Comparison of ENCODE assay signal across 25 mouse cellular contexts in the genomic region with DNA sequence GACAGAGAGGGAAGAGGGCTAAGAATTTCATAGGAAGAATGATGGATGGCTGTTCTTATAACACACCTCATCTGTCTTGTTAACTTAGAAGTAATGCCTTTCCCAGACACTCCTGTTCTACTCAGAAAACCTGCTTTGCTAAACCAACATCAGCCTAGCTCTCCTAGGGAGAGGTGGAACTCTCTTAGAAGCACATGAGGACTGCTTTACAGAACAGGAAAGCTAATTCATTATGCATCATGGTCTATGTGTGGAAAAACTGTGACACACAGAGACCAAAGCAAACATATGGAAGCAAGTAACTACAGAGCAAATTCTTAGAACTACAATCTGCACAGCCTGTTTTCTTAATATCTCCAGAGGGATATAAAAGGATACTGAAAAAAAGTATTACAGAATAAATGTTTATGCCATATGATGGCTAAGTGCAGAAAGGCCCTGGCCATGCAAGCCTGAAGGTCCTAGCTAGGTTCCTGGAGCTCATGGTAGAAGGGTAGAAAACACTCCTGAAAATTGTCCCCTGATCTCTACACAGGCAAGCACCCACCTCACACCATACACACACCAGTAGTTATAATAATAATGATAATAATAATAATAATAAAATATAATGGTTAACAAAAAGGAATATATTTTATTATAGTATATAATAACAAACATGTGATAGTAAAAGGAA.
DNase-seq lines count a peak whose midpoint lies in the region; ATAC-seq lines count a peak whose summit lies in the region.
"Had no signal": no experiment of that assay in that cellular context is flagged by ENCODE, and none has a peak within 500 bp of the region (broad histone marks: within the 10 kb centered on the region; RNA-seq: fewer than 3 reads in every experiment).

No protein-coding gene starts in this region.

- H3K4me2 ChIP-seq in embryonic facial prominence, embryonic 14.5 days (ENCODE audit: low read depth, low read length) = no peak overlapping the region
- H3K4me2 ChIP-seq in limb, embryonic 12.5 days = no peak overlapping the region
- H3K4me2 ChIP-seq: embryonic facial prominence, embryonic 13.5 days; heart, embryonic 12.5 days; heart, embryonic 15.5 days; hindbrain, embryonic 13.5 days; intestine, embryonic 15.5 days had no signal

- H3K27me3 ChIP-seq in embryonic facial prominence, embryonic 14.5 days (replicated peaks; ENCODE audit: control insufficient read depth, insufficient read depth, low read length) = no peaks in the 10 kb centered on the region
- no peaks in the 10 kb centered on the region for H3K27me3 ChIP-seq in embryonic facial prominence, embryonic 10.5 days (replicated peaks; ENCODE audit: low read depth, poor library complexity, severe bottlenecking)
- no peaks in the 10 kb centered on the region for H3K27me3 ChIP-seq in limb, embryonic 12.5 days
- no peaks in the 10 kb centered on the region for H3K27me3 ChIP-seq in limb, embryonic 10.5 days (ENCODE audit: low read depth, poor library complexity, severe bottlenecking)
- H3K27me3 ChIP-seq: embryonic facial prominence, embryonic 13.5 days; heart, embryonic 12.5 days; heart, embryonic 15.5 days; hindbrain, embryonic 13.5 days; intestine, embryonic 15.5 days had no signal

- no peak overlapping the region for H3K4me3 ChIP-seq in embryonic facial prominence, embryonic 14.5 days (ENCODE audit: low read depth, low read length)
- H3K4me3 ChIP-seq in embryonic facial prominence, embryonic 10.5 days = no peak overlapping the region
- H3K4me3 ChIP-seq in limb, embryonic 12.5 days (replicated peaks) = no peak overlapping the region
- H3K4me3 ChIP-seq in limb, embryonic 10.5 days = no peak overlapping the region
- H3K4me3 ChIP-seq: embryonic facial prominence, embryonic 13.5 days; gastrocnemius, adult 2 months; heart, embryonic 12.5 days; heart, embryonic 15.5 days; hindbrain, embryonic 10.5 days; hindbrain, embryonic 13.5 days; intestine, embryonic 15.5 days had no signal

- ATAC-seq in embryonic facial prominence, embryonic 14.5 days (ENCODE audit: low read depth) = no peak
- ATAC-seq in limb, embryonic 12.5 days (ENCODE audit: insufficient number of reproducible peaks, insufficient read depth, low FRiP score, low TSS enrichment, low read depth) = peak; percentile 76
- no peak for ATAC-seq in activated CD4-positive, CD25-positive, alpha-beta regulatory T cell, adult 4 months
- ATAC-seq: forebrain, embryonic 14.5 days; hindbrain, embryonic 16.5 days; intestine, embryonic 15.5 days had no signal

- no peaks in the 10 kb centered on the region for H3K4me1 ChIP-seq in embryonic facial prominence, embryonic 14.5 days (ENCODE audit: control insufficient read depth, insufficient read depth, low read length)
- H3K4me1 ChIP-seq in embryonic facial prominence, embryonic 10.5 days = no peaks in the 10 kb centered on the region
- no peaks in the 10 kb centered on the region for H3K4me1 ChIP-seq in limb, embryonic 12.5 days (replicated peaks)
- no peaks in the 10 kb centered on the region for H3K4me1 ChIP-seq in limb, embryonic 10.5 days
- H3K4me1 ChIP-seq: embryonic facial prominence, embryonic 13.5 days; heart, embryonic 12.5 days; heart, embryonic 15.5 days; hindbrain, embryonic 10.5 days; hindbrain, embryonic 13.5 days; intestine, embryonic 15.5 days had no signal

- no peaks in the 10 kb centered on the region for H3K9me3 ChIP-seq in embryonic facial prominence, embryonic 14.5 days (ENCODE audit: control insufficient read depth, low read length)
- H3K9me3 ChIP-seq in embryonic facial prominence, embryonic 10.5 days = no peaks in the 10 kb centered on the region
- no peaks in the 10 kb centered on the region for H3K9me3 ChIP-seq in limb, embryonic 12.5 days
- no peaks in the 10 kb centered on the region for H3K9me3 ChIP-seq in limb, embryonic 10.5 days (replicated peaks)
- H3K9me3 ChIP-seq: embryonic facial prominence, embryonic 13.5 days; heart, embryonic 12.5 days; heart, embryonic 15.5 days; hindbrain, embryonic 10.5 days; hindbrain, embryonic 13.5 days; intestine, embryonic 15.5 days had no signal

- H3K27ac ChIP-seq in embryonic facial prominence, embryonic 14.5 days (replicated peaks; ENCODE audit: low read depth, low read length) = no peak overlapping the region
- no peak overlapping the region for H3K27ac ChIP-seq in embryonic facial prominence, embryonic 10.5 days (replicated peaks)
- no peak overlapping the region for H3K27ac ChIP-seq in limb, embryonic 12.5 days
- no peak overlapping the region for H3K27ac ChIP-seq in limb, embryonic 10.5 days
- H3K27ac ChIP-seq: embryonic facial prominence, embryonic 13.5 days; gastrocnemius, adult 2 months; heart, embryonic 15.5 days; hindbrain, embryonic 10.5 days; hindbrain, embryonic 13.5 days; intestine, embryonic 15.5 days had no signal

- H3K9ac ChIP-seq in embryonic facial prominence, embryonic 14.5 days (ENCODE audit: low read depth, low read length) = no peak overlapping the region
- no peak overlapping the region for H3K9ac ChIP-seq in limb, embryonic 12.5 days (replicated peaks)
- H3K9ac ChIP-seq: embryonic facial prominence, embryonic 13.5 days; heart, embryonic 12.5 days; heart, embryonic 15.5 days; hindbrain, embryonic 13.5 days; intestine, embryonic 15.5 days had no signal

- peak; percentile 5 for DNase-seq in embryonic facial prominence, embryonic 14.5 days (ENCODE audit: low spot score)
- DNase-seq in embryonic facial prominence, embryonic 10.5 days (ENCODE audit: low spot score) = no peak
- no peak for DNase-seq in limb, embryonic 10.5 days (ENCODE audit: low spot score)
- DNase-seq in telencephalon, adult 2 months (ENCODE audit: low read depth, low spot score) = peak; percentile 15
- DNase-seq: adrenal gland, postnatal 10 days; adrenal gland, postnatal 36 days; cerebellum, adult 11 months; cerebellum, adult 2 months; cerebellum, adult 9-11 months; cerebellum, postnatal 25 days; gastrocnemius, adult 2 months; gastrocnemius, postnatal 14 days; heart, adult 11 months; heart, postnatal 10 days; heart, postnatal 36 days had no signal

- H3K36me3 ChIP-seq in embryonic facial prominence, embryonic 14.5 days (ENCODE audit: control insufficient read depth, insufficient read depth, low read length) = no peaks in the 10 kb centered on the region
- no peaks in the 10 kb centered on the region for H3K36me3 ChIP-seq in embryonic facial prominence, embryonic 10.5 days (replicated peaks)
- no peaks in the 10 kb centered on the region for H3K36me3 ChIP-seq in limb, embryonic 12.5 days
- no peaks in the 10 kb centered on the region for H3K36me3 ChIP-seq in limb, embryonic 10.5 days
- H3K36me3 ChIP-seq: embryonic facial prominence, embryonic 13.5 days; heart, embryonic 12.5 days; heart, embryonic 15.5 days; hindbrain, embryonic 10.5 days; hindbrain, embryonic 13.5 days; intestine, embryonic 15.5 days had no signal

Comparison
In these comparisons a context has a peak if more than half of its experiments do, and no peak if none do; other contexts are left out.
1. DNase-seq: peak in embryonic facial prominence, embryonic 14.5 days (single experiment) and telencephalon, adult 2 months (single experiment); none in embryonic facial prominence, embryonic 10.5 days (single experiment) and limb, embryonic 10.5 days (single experiment).